ENCODE assay signal across 18 mouse cellular contexts in genomic region chrX:141341417-141341816, GRCm38 (mm10).
"Had no signal": no experiment of that assay in that cellular context is flagged by ENCODE, and none has a peak within 500 bp of the region (broad histone marks: within the 10 kb centered on the region; RNA-seq: fewer than 3 reads in every experiment).

No protein-coding gene starts in this region.

- H3K27me3 ChIP-seq: liver, embryonic 13.5 days; lung, embryonic 15.5 days; megakaryocyte, embryonic 14.5 days; neural tube, embryonic 12.5 days had no signal

- H3K4me2 ChIP-seq: kidney, embryonic 15.5 days; liver, embryonic 13.5 days; lung, embryonic 15.5 days; midbrain, embryonic 12.5 days; neural tube, embryonic 12.5 days; neural tube, embryonic 15.5 days had no signal

- H3K9ac ChIP-seq: kidney, embryonic 15.5 days; liver, embryonic 13.5 days; lung, embryonic 15.5 days; midbrain, embryonic 12.5 days; neural tube, embryonic 12.5 days; neural tube, embryonic 15.5 days had no signal

- H3K4me1 ChIP-seq: kidney, embryonic 15.5 days; liver, embryonic 13.5 days; lung, embryonic 15.5 days; megakaryocyte, embryonic 14.5 days; midbrain, embryonic 12.5 days; neural tube, embryonic 12.5 days; neural tube, embryonic 15.5 days had no signal

- DNase-seq: kidney, adult 11 months; kidney, adult 8-10 months; kidney, postnatal 14 days; kidney, postnatal 4 days; liver, embryonic 13.5 days; lung, postnatal 10 days; lung, postnatal 36 days; right cerebral cortex, adult 18-20 months; right cerebral cortex, postnatal 14 days; right cerebral cortex, postnatal 4 days; thymus, postnatal 25 days had no signal

- H3K36me3 ChIP-seq: kidney, embryonic 15.5 days; liver, embryonic 13.5 days; lung, embryonic 15.5 days; midbrain, embryonic 12.5 days; neural tube, embryonic 12.5 days; neural tube, embryonic 15.5 days had no signal

- H3K27ac ChIP-seq: kidney, embryonic 15.5 days; liver, embryonic 13.5 days; lung, embryonic 15.5 days; midbrain, embryonic 12.5 days; neural tube, embryonic 12.5 days; neural tube, embryonic 15.5 days; stomach, postnatal 0 days had no signal

- H3K9me3 ChIP-seq: kidney, embryonic 15.5 days; liver, embryonic 13.5 days; lung, embryonic 15.5 days; megakaryocyte, embryonic 14.5 days; midbrain, embryonic 12.5 days; neural tube, embryonic 12.5 days; neural tube, embryonic 15.5 days had no signal

- H3K4me3 ChIP-seq: kidney, embryonic 15.5 days; liver, embryonic 13.5 days; lung, embryonic 15.5 days; megakaryocyte, embryonic 14.5 days; midbrain, embryonic 12.5 days; neural tube, embryonic 12.5 days; neural tube, embryonic 15.5 days had no signal
